Mouse (Mus musculus): Measurements from ENCODE around the gene Adk. TPM values are rescaled to one million over a fixed set of nuclear protein-coding genes. Genes with fewer than 3 reads are reported as not detected.

The Adk gene
- total RNA-seq, 1 experiment: 164 TPM

DNA sequence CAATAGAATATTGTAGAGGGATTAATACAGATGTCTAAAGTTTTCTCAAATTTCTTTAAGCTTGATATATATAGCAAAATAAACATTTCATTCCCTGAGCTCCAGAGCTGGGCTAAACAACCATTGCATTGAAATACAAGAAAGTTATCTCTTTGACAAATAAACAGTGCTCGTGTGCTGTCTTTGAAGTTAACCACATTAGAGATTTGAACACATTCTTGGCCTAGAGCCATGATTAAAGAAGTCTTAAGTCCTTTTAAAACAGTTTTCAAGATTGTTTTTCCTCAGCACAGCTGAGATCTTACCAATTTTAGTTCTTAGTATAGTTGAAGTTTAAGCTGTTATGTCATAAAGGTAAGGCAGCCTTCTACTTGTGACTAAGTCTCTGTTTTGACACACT lies 11.9 kb downstream of the Adk start:
- H3K27ac ChIP-seq (ENCODE audit: insufficient read depth, low read depth, low read length, poor library complexity, severe bottlenecking): no peak overlapping the region
- no peak overlapping the region for H3K4me3 ChIP-seq (ENCODE audit: insufficient read depth in 1 of 2, low read depth in 1 of 2, low read length in 2 of 2, poor library complexity in 1 of 2, severe bottlenecking in 1 of 2)
- no peak overlapping the region for H3K9ac ChIP-seq (ENCODE audit: insufficient read depth, low read depth, low read length, poor library complexity, severe bottlenecking)
- H3K9me3 ChIP-seq (ENCODE audit: control insufficient read depth, insufficient read depth, low read depth, low read length): no peaks in the 10 kb centered on the region
- no peak for DNase-seq (ENCODE audit: low read depth, low spot score)
- H3K4me1 ChIP-seq (ENCODE audit: control insufficient read depth in 2 of 2, insufficient read depth in 2 of 2, low read length in 2 of 2, poor library complexity in 1 of 2): no peaks in the 10 kb centered on the region
- TF ChIP-seq ZC3H11A (IDR thresholded peaks at IDR 0.05; ENCODE audit: borderline replicate concordance, low read depth, low read length) (no peak), HCFC1 (IDR thresholded peaks at IDR 0.05; ENCODE audit: borderline replicate concordance, insufficient read depth, low read length) (no peak), CHD2 (IDR thresholded peaks at IDR 0.05; ENCODE audit: low read depth, low read length) (no peak), ZNF384 (IDR thresholded peaks at IDR 0.05; ENCODE audit: low read depth, low read length) (no peak), MAFK (IDR thresholded peaks at IDR 0.05; ENCODE audit: insufficient read depth, low read depth, low read length) (no peak)
- H3K36me3 ChIP-seq (ENCODE audit: control insufficient read depth, insufficient read depth, low read length, poor library complexity, severe bottlenecking): no peaks in the 10 kb centered on the region; the same call in 1 of the 2 replicates
- in situ Hi-C loops (cut with MboI; ENCODE audit: low sequenced_read_pairs in 2 of 2, unreplicated experiment in 2 of 2): no loop called here

DNA sequence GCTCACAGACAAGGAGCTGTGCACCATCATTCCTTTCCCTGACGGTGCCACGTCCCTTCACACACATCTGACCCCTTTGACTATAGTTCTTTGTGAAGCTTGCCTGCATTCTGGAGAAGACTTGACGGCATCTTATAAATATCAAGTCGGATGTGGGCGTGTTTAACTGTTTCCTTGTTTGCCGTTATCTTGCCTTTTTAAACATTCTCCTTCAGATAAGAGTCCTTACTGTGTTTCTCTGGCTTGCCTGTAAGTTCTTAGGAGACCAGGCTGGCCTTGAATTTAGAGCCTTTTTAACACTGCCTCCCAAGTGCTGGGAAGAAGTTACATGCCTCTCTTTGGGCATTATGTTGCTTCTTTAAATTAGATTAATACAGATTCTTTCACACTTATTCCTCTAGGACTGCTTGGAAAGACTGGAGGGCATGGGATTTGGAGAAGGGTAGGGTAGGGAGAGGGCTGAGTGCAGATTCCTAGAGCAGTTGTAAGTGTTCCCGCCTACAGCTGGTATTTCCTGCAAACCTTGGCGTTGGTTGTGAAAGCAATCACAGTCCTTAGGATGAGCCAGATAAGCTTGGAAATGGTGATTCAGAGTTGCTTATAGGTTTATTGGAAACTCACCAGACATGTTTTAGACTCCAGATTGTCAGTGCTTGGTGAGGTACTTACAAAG lies 13.3 kb downstream of the Adk start:
- no peaks in the 10 kb centered on the region; the same call in 1 of the 2 replicates for H3K36me3 ChIP-seq (ENCODE audit: control insufficient read depth, insufficient read depth, low read length, poor library complexity, severe bottlenecking)
- H3K9me3 ChIP-seq (ENCODE audit: control insufficient read depth, insufficient read depth, low read depth, low read length): no peaks in the 10 kb centered on the region
- H3K4me1 ChIP-seq (ENCODE audit: control insufficient read depth in 2 of 2, insufficient read depth in 2 of 2, low read length in 2 of 2, poor library complexity in 1 of 2): no peaks in the 10 kb centered on the region
- no peak overlapping the region for H3K4me3 ChIP-seq (ENCODE audit: insufficient read depth in 1 of 2, low read depth in 1 of 2, low read length in 2 of 2, poor library complexity in 1 of 2, severe bottlenecking in 1 of 2)
- H3K27ac ChIP-seq (ENCODE audit: insufficient read depth, low read depth, low read length, poor library complexity, severe bottlenecking): no peak overlapping the region
- in situ Hi-C loops (cut with MboI; ENCODE audit: low sequenced_read_pairs in 2 of 2, unreplicated experiment in 2 of 2): no loop called here
- H3K9ac ChIP-seq (ENCODE audit: insufficient read depth, low read depth, low read length, poor library complexity, severe bottlenecking): no peak overlapping the region
- no peak for TF ChIP-seq ZC3H11A (IDR thresholded peaks at IDR 0.05; ENCODE audit: borderline replicate concordance, low read depth, low read length)
- no peak for TF ChIP-seq ZNF384 (IDR thresholded peaks at IDR 0.05; ENCODE audit: low read depth, low read length)
- no peak for TF ChIP-seq HCFC1 (IDR thresholded peaks at IDR 0.05; ENCODE audit: borderline replicate concordance, insufficient read depth, low read length)
- no peak for TF ChIP-seq MAFK (IDR thresholded peaks at IDR 0.05; ENCODE audit: insufficient read depth, low read depth, low read length)
- DNase-seq (ENCODE audit: low read depth, low spot score): no peak

DNA sequence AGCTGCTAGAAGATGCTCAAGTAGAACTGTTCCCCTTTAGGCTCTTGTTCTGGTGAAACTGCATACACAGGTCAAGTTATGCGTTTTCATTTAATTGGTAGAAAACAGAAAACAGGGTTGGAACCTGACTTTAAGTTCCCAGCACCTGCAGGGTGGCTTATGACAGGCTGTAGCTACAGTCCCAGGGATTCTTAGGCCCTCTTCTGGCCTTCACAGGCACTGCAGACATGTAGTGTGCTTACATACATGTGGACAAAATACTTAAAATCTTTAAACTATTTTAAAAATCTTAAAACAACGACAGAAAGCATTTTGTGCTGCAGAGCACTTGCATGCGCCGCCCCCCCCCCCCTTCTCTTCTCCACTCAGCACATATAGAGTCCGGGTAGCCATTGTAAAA lies 17.2 kb downstream of the Adk start:
- DNase-seq (ENCODE audit: low read depth, low spot score): no peak
- in situ Hi-C loops (cut with MboI; ENCODE audit: low sequenced_read_pairs in 2 of 2, unreplicated experiment in 2 of 2): no loop called here
- H3K4me1 ChIP-seq (ENCODE audit: control insufficient read depth in 2 of 2, insufficient read depth in 2 of 2, low read length in 2 of 2, poor library complexity in 1 of 2): no peaks in the 10 kb centered on the region

DNA sequence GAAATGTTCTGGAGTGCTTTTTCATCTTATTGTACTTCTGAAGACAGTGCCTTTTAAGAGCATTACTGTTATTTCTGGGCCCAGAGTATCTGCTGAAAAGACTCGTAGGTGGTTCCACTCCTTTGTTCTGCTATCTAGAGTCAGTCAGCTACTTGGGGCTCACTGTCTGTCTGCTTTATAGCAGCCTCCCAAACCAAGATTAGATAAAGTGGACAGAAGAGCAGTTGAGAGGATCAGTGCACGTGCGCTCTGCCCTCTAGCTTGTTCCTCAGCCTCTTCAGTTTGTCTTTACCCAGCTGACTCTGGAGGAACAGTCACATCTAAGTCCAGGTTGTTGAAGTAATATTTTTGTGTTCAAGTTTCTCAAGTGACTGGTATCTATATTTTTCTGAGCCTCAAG lies 21.6 kb downstream of the Adk start:
- H3K9me3 ChIP-seq (ENCODE audit: control insufficient read depth, insufficient read depth, low read depth, low read length): no peaks in the 10 kb centered on the region
- TF ChIP-seq ZC3H11A (IDR thresholded peaks at IDR 0.05; ENCODE audit: borderline replicate concordance, low read depth, low read length): no peak
- TF ChIP-seq MAFK (IDR thresholded peaks at IDR 0.05; ENCODE audit: insufficient read depth, low read depth, low read length): no peak
- TF ChIP-seq CHD2 (IDR thresholded peaks at IDR 0.05; ENCODE audit: low read depth, low read length): no peak
- TF ChIP-seq ZNF384 (IDR thresholded peaks at IDR 0.05; ENCODE audit: low read depth, low read length): no peak
- TF ChIP-seq HCFC1 (IDR thresholded peaks at IDR 0.05; ENCODE audit: borderline replicate concordance, insufficient read depth, low read length): no peak
- H3K27ac ChIP-seq (ENCODE audit: insufficient read depth, low read depth, low read length, poor library complexity, severe bottlenecking): no peak overlapping the region
- no peak overlapping the region for H3K9ac ChIP-seq (ENCODE audit: insufficient read depth, low read depth, low read length, poor library complexity, severe bottlenecking)
- H3K4me3 ChIP-seq (ENCODE audit: insufficient read depth in 1 of 2, low read depth in 1 of 2, low read length in 2 of 2, poor library complexity in 1 of 2, severe bottlenecking in 1 of 2): no peak overlapping the region
- H3K36me3 ChIP-seq (ENCODE audit: control insufficient read depth, insufficient read depth, low read length, poor library complexity, severe bottlenecking): no peaks in the 10 kb centered on the region
- in situ Hi-C loops (cut with MboI; ENCODE audit: low sequenced_read_pairs in 2 of 2, unreplicated experiment in 2 of 2): no loop called here
- DNase-seq (ENCODE audit: low read depth, low spot score): no peak
- H3K4me1 ChIP-seq (ENCODE audit: control insufficient read depth in 2 of 2, insufficient read depth in 2 of 2, low read length in 2 of 2, poor library complexity in 1 of 2): peaks cover 0 to 4% of the 10 kb centered on the region in 2 experiments; a peak in 1 of 4 replicates

More for the DNA sequence above, 17.2 kb downstream of the Adk start:
- Histone ChIP-seq H3K36me3 (ENCODE audit: control insufficient read depth, insufficient read depth, low read length, poor library complexity, severe bottlenecking) (no peaks in the 10 kb centered on the region; the same call in 1 of the 2 replicates), H3K27ac (ENCODE audit: insufficient read depth, low read depth, low read length, poor library complexity, severe bottlenecking) (no peak overlapping the region), H3K4me3 (ENCODE audit: insufficient read depth in 1 of 2, low read depth in 1 of 2, low read length in 2 of 2, poor library complexity in 1 of 2, severe bottlenecking in 1 of 2) (no peak overlapping the region), H3K9me3 (ENCODE audit: control insufficient read depth, insufficient read depth, low read depth, low read length) (no peaks in the 10 kb centered on the region), H3K9ac (ENCODE audit: insufficient read depth, low read depth, low read length, poor library complexity, severe bottlenecking) (no peak overlapping the region)
- TF ChIP-seq MAFK (IDR thresholded peaks at IDR 0.05; ENCODE audit: insufficient read depth, low read depth, low read length): no peak
- TF ChIP-seq HCFC1 (IDR thresholded peaks at IDR 0.05; ENCODE audit: borderline replicate concordance, insufficient read depth, low read length): no peak
- TF ChIP-seq CHD2 (IDR thresholded peaks at IDR 0.05; ENCODE audit: low read depth, low read length): no peak
- TF ChIP-seq ZNF384 (IDR thresholded peaks at IDR 0.05; ENCODE audit: low read depth, low read length): no peak
- TF ChIP-seq ZC3H11A (IDR thresholded peaks at IDR 0.05; ENCODE audit: borderline replicate concordance, low read depth, low read length): no peak
